Comparison of ENCODE assay signal across 7 mouse cellular contexts in genomic region chr10:44457791-44458533, GRCm38 (mm10).
DNase-seq lines count a peak whose midpoint lies in the region; ATAC-seq and TF ChIP-seq lines count a peak whose summit lies in the region.

No protein-coding gene starts in this region.

- 0 out of 2 replicates have a peak overlapping the region, but pooled peaks have one; percentile 7 for H3K27ac ChIP-seq in spleen, adult 2 months (ENCODE audit: insufficient read depth, low read length)
- H3K27ac ChIP-seq in forebrain, embryonic 13.5 days, result no peak overlapping the region
- H3K27ac ChIP-seq in limb, embryonic 14.5 days (replicated peaks; ENCODE audit: low read depth, low read length), result no peak overlapping the region
- peak overlapping the region; percentile 16; the same call in 1 of the 2 replicates for H3K27ac ChIP-seq in stomach, embryonic 16.5 days (ENCODE audit: low read length)

- H3K4me1 ChIP-seq in spleen, adult 2 months (ENCODE audit: control insufficient read depth, insufficient read depth, insufficient read length), result peaks cover 2% of the 10 kb centered on the region; the same call in 1 of the 2 replicates
- peaks cover 31% of the 10 kb centered on the region for H3K4me1 ChIP-seq in forebrain, embryonic 13.5 days
- 0 out of 2 replicates have a peak, but pooled peaks cover 2% of the 10 kb centered on the region for H3K4me1 ChIP-seq in limb, embryonic 14.5 days (ENCODE audit: control insufficient read depth, insufficient read depth, low read length)
- H3K4me1 ChIP-seq in stomach, embryonic 16.5 days (ENCODE audit: control insufficient read depth, insufficient read depth, low read length), result 0 out of 2 replicates have a peak, but pooled peaks cover 3% of the 10 kb centered on the region

- TF ChIP-seq POLR2A in spleen, adult 2 months (IDR thresholded peaks at IDR 0.05; ENCODE audit: low read depth, low read length), result no peak
- TF ChIP-seq POLR2A in limb, embryonic 14.5 days (IDR thresholded peaks at IDR 0.05; ENCODE audit: borderline replicate concordance, extremely low read depth, insufficient read depth, insufficient read length), result no peak

- no peak for ATAC-seq in forebrain, embryonic 13.5 days
- ATAC-seq in limb, embryonic 14.5 days (ENCODE audit: low FRiP score, low read depth), result no peak
- no peak for ATAC-seq in stomach, embryonic 16.5 days (ENCODE audit: insufficient read depth, low FRiP score)
- ATAC-seq in monocyte, adult 5-6 weeks (replicated peaks; ENCODE audit: insufficient number of reproducible peaks, low FRiP score, low TSS enrichment, poor library complexity, severe bottlenecking), result no peak

- H3K36me3 ChIP-seq in spleen, adult 2 months (ENCODE audit: control insufficient read depth, insufficient read depth, low read length), result no peaks in the 10 kb centered on the region
- no peaks in the 10 kb centered on the region for H3K36me3 ChIP-seq in forebrain, embryonic 13.5 days (ENCODE audit: poor library complexity, severe bottlenecking)
- no peaks in the 10 kb centered on the region for H3K36me3 ChIP-seq in limb, embryonic 14.5 days (ENCODE audit: control insufficient read depth, insufficient read depth, low read length)
- H3K36me3 ChIP-seq in stomach, embryonic 16.5 days (ENCODE audit: control insufficient read depth, insufficient read depth, low read length), result no peaks in the 10 kb centered on the region

- H3K27me3 ChIP-seq in spleen, adult 2 months (ENCODE audit: control insufficient read depth, insufficient read depth, low read length), result peaks cover 1% of the 10 kb centered on the region
- peaks cover 52% of the 10 kb centered on the region for H3K27me3 ChIP-seq in forebrain, embryonic 13.5 days
- H3K27me3 ChIP-seq in limb, embryonic 14.5 days (ENCODE audit: control insufficient read depth, insufficient read depth, low read length), result peaks cover 32% of the 10 kb centered on the region; the same call in 1 of the 2 replicates
- H3K27me3 ChIP-seq in stomach, embryonic 16.5 days (ENCODE audit: control insufficient read depth, insufficient read depth, low read length), result 0 out of 2 replicates have a peak, but pooled peaks cover 6% of the 10 kb centered on the region

- peak overlapping the region; percentile 64 for H3K9ac ChIP-seq in forebrain, embryonic 13.5 days
- peak overlapping the region; percentile 53 for H3K9ac ChIP-seq in limb, embryonic 14.5 days (ENCODE audit: low read depth, low read length, severe bottlenecking)
- H3K9ac ChIP-seq in stomach, embryonic 16.5 days (ENCODE audit: low read length), result peak overlapping the region; percentile 69

- peak overlapping the region; percentile 63 for H3K4me3 ChIP-seq in spleen, adult 2 months (ENCODE audit: extremely low read depth, insufficient read depth, insufficient read length)
- H3K4me3 ChIP-seq in forebrain, embryonic 13.5 days, result peak overlapping the region; percentile 59
- peak overlapping the region; percentile 53 for H3K4me3 ChIP-seq in limb, embryonic 14.5 days (replicated peaks; ENCODE audit: low read length)
- peak overlapping the region; percentile 64 for H3K4me3 ChIP-seq in stomach, embryonic 16.5 days (replicated peaks; ENCODE audit: low read length)

- no peak for TF ChIP-seq CTCF in spleen, adult 2 months (IDR thresholded peaks at IDR 0.05; ENCODE audit: extremely low read depth, insufficient read depth, insufficient read length, insufficient replicate concordance)

- no peaks in the 10 kb centered on the region for H3K9me3 ChIP-seq in forebrain, embryonic 13.5 days (replicated peaks)
- no peaks in the 10 kb centered on the region for H3K9me3 ChIP-seq in limb, embryonic 14.5 days (ENCODE audit: control insufficient read depth, low read length)
- no peaks in the 10 kb centered on the region for H3K9me3 ChIP-seq in stomach, embryonic 16.5 days (replicated peaks; ENCODE audit: control insufficient read depth, low read length)

- DNase-seq in spleen, adult 2 months (ENCODE audit: low read depth in 1 of 2, low spot score in 2 of 2), result no peak
- DNase-seq in spleen, postnatal 10 days (ENCODE audit: low spot score in 2 of 2), result no peak
- DNase-seq in limb, embryonic 14.5 days (ENCODE audit: low spot score), result peak; percentile 14
- DNase-seq in thymus, postnatal 4 days, result no peak

- WGBS in spleen, adult 2 months, result 2% methylated on average over 25 of the region's 25 CpGs
- WGBS in forebrain, embryonic 13.5 days, result under 1% methylated on average over 25 of the region's 25 CpGs
- 1% methylated on average over 25 of the region's 25 CpGs for WGBS in limb, embryonic 14.5 days
- WGBS in stomach, embryonic 16.5 days, result under 1% methylated on average over 25 of the region's 25 CpGs

- peak overlapping the region; percentile 97 for H3K4me2 ChIP-seq in forebrain, embryonic 13.5 days
- peak overlapping the region; percentile 92 for H3K4me2 ChIP-seq in limb, embryonic 14.5 days (replicated peaks; ENCODE audit: low read depth, low read length, severe bottlenecking)
- H3K4me2 ChIP-seq in stomach, embryonic 16.5 days (ENCODE audit: low read depth, low read length), result peak overlapping the region; percentile 92

Comparison
In these comparisons a context has a peak if more than half of its experiments do, and no peak if none do; other contexts are left out.
1. H3K27ac ChIP-seq: peak in spleen, adult 2 months (single experiment) and stomach, embryonic 16.5 days (single experiment); none in forebrain, embryonic 13.5 days (single experiment) and limb, embryonic 14.5 days (single experiment).
2. Peak in every context shown above with its lines, with median percentiles within 50 percentile points of each other: H3K4me3 ChIP-seq, H3K4me2 ChIP-seq and H3K9ac ChIP-seq.